Mouse (Mus musculus) stomach, embryonic 15.5 days (tissue): ENCODE data around the gene Kif21a. TPM values are rescaled to one million over a fixed set of nuclear protein-coding genes. Genes with fewer than 3 reads are reported as not detected.

ENCODE experiments used
- ATAC-seq: fragments of 200-750 bp; cut with Nextera tagmentation; 2 replicates; pipeline ENCODE4 v1.8.0; 2017; ENCODE audit warnings: low read depth, moderate number of reproducible peaks, moderate TSS enrichment; ENCODE audit not compliant: insufficient read depth, low FRiP score
- H3K27ac ChIP-seq: fragments of 300-500 bp; sonication (generic); 2 replicates; pipeline ENCODE4 v1.5.1; 2015; ENCODE audit warnings: mild to moderate bottlenecking, inconsistent platforms
- H3K27me3 ChIP-seq: fragments of 300-500 bp; sonication (generic); replicated peaks from 2 replicates; pipeline ENCODE4 v1.6.1; 2015; ENCODE audit warnings: inconsistent platforms
- H3K36me3 ChIP-seq: fragments of 300-500 bp; sonication (generic); 2 replicates; pipeline ENCODE4 v1.6.1; 2015; ENCODE audit warnings: inconsistent platforms
- H3K4me1 ChIP-seq: fragments of 300-500 bp; sonication (generic); 2 replicates; pipeline ENCODE4 v1.6.1; 2015; ENCODE audit warnings: inconsistent platforms
- H3K4me2 ChIP-seq: fragments of 300-500 bp; sonication (generic); 2 replicates; pipeline ENCODE4 v1.6.1; 2015; ENCODE audit warnings: mild to moderate bottlenecking, inconsistent platforms
- H3K4me3 ChIP-seq: fragments of 300-500 bp; sonication (generic); replicated peaks from 2 replicates; pipeline ENCODE4 v1.5.1; 2015; ENCODE audit warnings: inconsistent platforms
- H3K9ac ChIP-seq: fragments of 300-500 bp; sonication (generic); 2 replicates; pipeline ENCODE4 v1.6.1; 2015; ENCODE audit warnings: inconsistent platforms
- H3K9me3 ChIP-seq: fragments of 300-500 bp; sonication (generic); 2 replicates; pipeline ENCODE4 v1.6.1; 2016; ENCODE audit warnings: inconsistent platforms
- WGBS: fragments of 180-500 bp; shearing (Covaris S2); methylation state at CpG from one replicate; pipeline ENCODE4 v1.1.7; 2015; 5-methylcytosine and 5-hydroxymethylcytosine counted together
- polyA plus RNA-seq: library from polyadenylated mRNA; unstranded; fragments of >200 nt; fragmentation: Nextera tagmentation; extraction: Ambion mirVana; gene quantifications from 2 replicates; pipeline ENCODE4 v1.2.1, GENCODE M21; 2015

Gene Kif21a
- polyA plus RNA-seq, 1 experiment from 2014 or later: 18.3 TPM

- H3K27me3 ChIP-seq: no peaks in the 10 kb centered on the region
- peaks cover 9% of the 10 kb centered on the region; the same call in 1 of the 2 replicates for H3K36me3 ChIP-seq
- H3K4me2 ChIP-seq: no peak overlapping the region
- ATAC-seq: no peak
- H3K4me1 ChIP-seq: no peaks in the 10 kb centered on the region
- no peak overlapping the region for H3K4me3 ChIP-seq
- no peaks in the 10 kb centered on the region for H3K9me3 ChIP-seq
- WGBS: 69% methylated on average over 5 of the region's 5 CpGs
- no peak overlapping the region for H3K9ac ChIP-seq
- no peak overlapping the region for H3K27ac ChIP-seq
Observed at GRCm38 (mm10) chr15:90975914-90976313, 73.8 kb downstream of the Kif21a start.

GRCm38 (mm10) chr15:90971914-90972767 is 77.6 kb downstream of the Kif21a start:
- Histone ChIP-seq H3K27ac (no peak overlapping the region), H3K4me1 (no peaks in the 10 kb centered on the region), H3K9ac (no peak overlapping the region), H3K27me3 (no peaks in the 10 kb centered on the region), H3K4me2 (no peak overlapping the region), H3K36me3 (peaks cover 8% of the 10 kb centered on the region; the same call in 1 of the 2 replicates), H3K4me3 (no peak overlapping the region), H3K9me3 (no peaks in the 10 kb centered on the region)
- 69% methylated on average over 13 of the region's 13 CpGs for WGBS
- ATAC-seq: no peak

- WGBS: 62% methylated on average over 2 of the region's 2 CpGs
Observed at GRCm38 (mm10) chr15:90963320-90963719, 86.4 kb downstream of the Kif21a start.

DNA sequence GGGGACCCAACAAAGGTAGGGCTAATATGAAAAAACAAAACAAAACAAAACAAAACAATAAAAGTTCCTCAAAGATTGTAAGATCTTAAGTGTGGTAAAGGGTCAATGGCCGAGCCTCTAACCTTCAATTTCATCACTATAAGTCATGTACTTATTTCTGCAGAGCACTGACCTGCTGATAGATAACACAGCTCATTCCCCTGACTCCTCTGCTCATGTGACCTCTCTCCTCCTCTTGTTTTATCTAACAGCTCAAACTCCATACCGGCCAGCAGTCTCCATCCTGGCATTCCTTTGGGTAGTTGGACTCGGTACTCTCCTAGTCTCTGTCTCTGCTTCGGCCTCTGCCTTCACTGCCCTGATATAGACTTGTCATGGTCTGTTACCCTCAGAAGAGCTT is 87.2 kb downstream of the Kif21a start:
- no peak overlapping the region for H3K27ac ChIP-seq
- 80% methylated on average over 4 of the region's 4 CpGs for WGBS
- H3K4me2 ChIP-seq: no peak overlapping the region
- H3K9ac ChIP-seq: no peak overlapping the region
- no peaks in the 10 kb centered on the region for H3K4me1 ChIP-seq
- H3K36me3 ChIP-seq: no peaks in the 10 kb centered on the region
- no peak for ATAC-seq
- H3K9me3 ChIP-seq: no peaks in the 10 kb centered on the region
- no peaks in the 10 kb centered on the region for H3K27me3 ChIP-seq
- no peak overlapping the region for H3K4me3 ChIP-seq

More at GRCm38 (mm10) chr15:90963320-90963719, 86.4 kb downstream of the Kif21a start:
- H3K4me1 ChIP-seq: no peaks in the 10 kb centered on the region
- ATAC-seq: no peak
- H3K27ac ChIP-seq: no peak overlapping the region
- no peak overlapping the region for H3K9ac ChIP-seq
- no peak overlapping the region for H3K4me2 ChIP-seq
- no peaks in the 10 kb centered on the region for H3K9me3 ChIP-seq
- H3K4me3 ChIP-seq: no peak overlapping the region
- no peaks in the 10 kb centered on the region for H3K27me3 ChIP-seq
- H3K36me3 ChIP-seq: no peaks in the 10 kb centered on the region; the same call in 1 of the 2 replicates

- Histone ChIP-seq H3K9me3 (no peaks in the 10 kb centered on the region), H3K4me3 (no peak overlapping the region), H3K27me3 (no peaks in the 10 kb centered on the region), H3K4me2 (no peak overlapping the region), H3K36me3 (no peaks in the 10 kb centered on the region), H3K4me1 (no peaks in the 10 kb centered on the region), H3K9ac (no peak overlapping the region), H3K27ac (no peak overlapping the region)
- WGBS: 75% methylated on average over 8 of the region's 8 CpGs
- no peak for ATAC-seq
Observed at GRCm38 (mm10) chr15:90960831-90961554, 88.8 kb downstream of the Kif21a start.

- Histone ChIP-seq H3K9ac (no peak overlapping the region), H3K9me3 (no peaks in the 10 kb centered on the region), H3K36me3 (no peaks in the 10 kb centered on the region), H3K27me3 (no peaks in the 10 kb centered on the region), H3K4me3 (no peak overlapping the region), H3K4me2 (no peak overlapping the region), H3K27ac (no peak overlapping the region), H3K4me1 (no peaks in the 10 kb centered on the region)
- 83% methylated on average over 6 of the region's 6 CpGs for WGBS
- ATAC-seq: no peak
Observed at GRCm38 (mm10) chr15:90951383-90951782, 98.4 kb downstream of the Kif21a start.

DNA sequence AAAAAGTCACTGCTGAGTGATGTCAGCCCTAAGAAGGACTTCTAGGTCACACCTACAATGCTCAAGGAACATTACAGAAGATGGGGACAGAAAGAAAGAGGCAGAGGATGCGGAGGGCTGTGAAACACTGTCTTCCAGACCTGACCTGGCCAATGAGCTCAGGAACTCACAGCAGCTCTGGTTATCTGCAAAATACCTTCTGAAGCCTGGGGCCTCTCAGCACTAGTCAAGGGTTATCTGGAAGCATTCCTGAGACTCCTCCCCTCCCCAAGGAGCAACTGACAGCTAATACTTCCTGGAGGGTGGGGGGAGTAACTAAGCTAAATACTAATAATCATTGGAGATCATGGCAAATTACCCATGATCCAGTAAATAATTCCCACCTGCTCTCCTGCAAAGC is 111.3 kb downstream of the Kif21a start:
- Histone ChIP-seq H3K27me3 (no peaks in the 10 kb centered on the region), H3K9me3 (no peaks in the 10 kb centered on the region), H3K36me3 (0 out of 2 replicates have a peak, but pooled peaks cover 3% of the 10 kb centered on the region), H3K4me1 (no peaks in the 10 kb centered on the region), H3K9ac (no peak overlapping the region), H3K27ac (no peak overlapping the region), H3K4me2 (no peak overlapping the region), H3K4me3 (no peak overlapping the region)
- no peak for ATAC-seq
- 89% methylated on average over 1 of the region's 1 CpGs for WGBS

- Histone ChIP-seq H3K27ac (no peak overlapping the region), H3K4me3 (no peak overlapping the region), H3K27me3 (no peaks in the 10 kb centered on the region), H3K9me3 (no peaks in the 10 kb centered on the region), H3K4me2 (no peak overlapping the region), H3K4me1 (no peaks in the 10 kb centered on the region), H3K9ac (no peak overlapping the region), H3K36me3 (no peaks in the 10 kb centered on the region)
- WGBS: 67% methylated on average over 6 of the region's 6 CpGs
- ATAC-seq: no peak
Observed at GRCm38 (mm10) chr15:90935579-90935978, 114.2 kb downstream of the Kif21a start.

DNA sequence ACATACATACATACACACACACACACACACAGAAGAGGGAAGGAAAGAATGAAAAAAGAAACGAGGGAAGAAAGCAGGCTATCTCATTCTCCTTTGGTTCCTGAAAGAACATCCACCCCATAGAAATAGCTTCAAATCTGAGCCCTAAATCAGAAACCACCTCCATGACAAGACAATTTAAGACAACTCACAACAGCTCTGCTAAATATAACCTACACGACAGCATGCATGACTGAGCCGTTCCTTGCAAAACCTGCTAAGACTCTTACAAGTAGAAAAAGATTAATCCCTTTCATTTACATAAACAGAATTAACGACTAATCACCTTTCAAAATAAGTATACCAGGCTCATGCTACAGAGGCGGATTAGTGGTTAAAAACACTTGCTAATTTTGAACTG is 118.3 kb downstream of the Kif21a start:
- WGBS: 70% methylated on average over 5 of the region's 5 CpGs
- Histone ChIP-seq H3K4me3 (no peak overlapping the region), H3K27ac (no peak overlapping the region), H3K27me3 (no peaks in the 10 kb centered on the region), H3K4me1 (no peaks in the 10 kb centered on the region), H3K9ac (no peak overlapping the region), H3K4me2 (no peak overlapping the region), H3K36me3 (no peaks in the 10 kb centered on the region), H3K9me3 (no peaks in the 10 kb centered on the region)
- no peak for ATAC-seq

DNA sequence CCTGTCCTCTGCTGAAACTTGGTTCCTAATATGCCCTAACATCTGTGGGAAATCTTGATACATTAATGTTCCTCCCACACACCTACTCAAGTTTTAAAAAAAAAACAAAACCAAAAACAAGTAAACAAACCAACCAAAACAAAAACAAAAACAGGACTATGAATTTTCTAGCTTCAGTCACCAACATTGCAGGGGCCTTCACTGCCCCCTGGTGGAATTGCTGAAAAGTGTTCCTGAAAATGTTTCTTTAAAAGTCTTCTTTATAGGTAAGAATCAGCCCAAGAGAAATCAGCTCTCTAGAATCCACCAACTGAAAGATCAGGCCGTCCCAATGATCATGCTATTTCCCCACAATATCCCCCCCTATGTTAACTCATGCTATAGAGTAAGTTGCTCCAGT is 120.7 kb downstream of the Kif21a start:
- Histone ChIP-seq H3K27ac (no peak overlapping the region), H3K9me3 (no peaks in the 10 kb centered on the region), H3K4me1 (no peaks in the 10 kb centered on the region), H3K27me3 (no peaks in the 10 kb centered on the region), H3K36me3 (no peaks in the 10 kb centered on the region), H3K4me3 (no peak overlapping the region), H3K4me2 (no peak overlapping the region), H3K9ac (no peak overlapping the region)
- ATAC-seq: no peak
- WGBS: 21% methylated on average over 1 of the region's 1 CpGs

DNA sequence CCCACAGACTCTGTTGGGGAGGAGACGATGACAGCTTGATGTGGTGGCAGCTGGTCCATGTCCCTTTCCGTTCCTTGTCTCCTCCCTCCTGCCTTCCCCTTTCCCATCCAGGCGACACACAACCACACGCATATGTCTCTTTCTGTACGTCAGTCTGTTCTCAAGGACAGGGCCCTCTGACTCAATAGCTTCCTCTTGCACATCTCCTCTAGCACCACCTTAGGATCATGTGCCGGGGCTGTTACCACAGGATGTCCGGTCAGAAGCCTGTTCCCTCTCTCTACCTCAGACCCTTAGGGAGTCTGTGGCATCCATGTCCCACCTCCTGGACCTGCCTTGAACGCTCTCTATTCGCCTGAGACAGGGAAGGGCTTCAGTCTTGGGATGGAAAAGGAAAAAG is 153.3 kb downstream of the Kif21a start:
- H3K27me3 ChIP-seq: no peaks in the 10 kb centered on the region
- no peak overlapping the region for H3K9ac ChIP-seq
- no peak for ATAC-seq
- H3K4me3 ChIP-seq: no peak overlapping the region
- no peaks in the 10 kb centered on the region for H3K36me3 ChIP-seq
- H3K27ac ChIP-seq: no peak overlapping the region
- H3K4me2 ChIP-seq: no peak overlapping the region
- 75% methylated on average over 9 of the region's 9 CpGs for WGBS
- H3K9me3 ChIP-seq: no peaks in the 10 kb centered on the region
- no peaks in the 10 kb centered on the region for H3K4me1 ChIP-seq

GRCm38 (mm10) chr15:90887466-90887865 is 162.3 kb downstream of the Kif21a start:
- Histone ChIP-seq H3K4me1 (no peaks in the 10 kb centered on the region), H3K36me3 (no peaks in the 10 kb centered on the region), H3K9ac (no peak overlapping the region), H3K9me3 (no peaks in the 10 kb centered on the region), H3K27ac (no peak overlapping the region), H3K27me3 (no peaks in the 10 kb centered on the region), H3K4me3 (no peak overlapping the region), H3K4me2 (no peak overlapping the region)
- 67% methylated on average over 8 of the region's 8 CpGs for WGBS
- ATAC-seq: no peak
